20 mouse cellular contexts compared by ENCODE assay signal in the genomic region with DNA sequence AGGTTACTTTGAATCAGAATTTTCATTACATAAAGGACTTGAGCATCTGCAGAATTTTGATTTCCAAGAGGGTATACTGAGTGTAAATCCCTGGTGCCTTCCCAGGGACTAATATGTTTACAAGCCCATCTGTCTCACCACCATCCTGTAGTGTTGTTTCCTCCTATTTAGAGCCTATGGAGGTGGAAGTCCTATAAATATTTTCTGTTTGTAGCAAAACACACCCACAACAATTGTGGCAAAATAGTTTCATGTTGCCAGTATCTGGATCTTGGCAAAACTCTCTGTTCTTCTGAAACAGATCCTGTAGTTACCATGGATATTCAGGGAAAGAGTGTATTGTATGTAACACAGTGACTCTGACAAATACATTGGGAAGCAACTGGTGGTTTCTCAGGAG.
DNase-seq lines count a peak whose midpoint lies in the region; ATAC-seq lines count a peak whose summit lies in the region.
"Had no signal": no experiment of that assay in that cellular context is flagged by ENCODE, and none has a peak within 500 bp of the region (broad histone marks: within the 10 kb centered on the region; RNA-seq: fewer than 3 reads in every experiment).

No protein-coding gene starts in this region.

- no peak for DNase-seq in frontal cortex, postnatal 25 days (ENCODE audit: low spot score in 2 of 2)
- peak; percentile 2 for DNase-seq in left cerebral cortex, adult 11 months (ENCODE audit: low spot score)
- DNase-seq in left cerebral cortex, postnatal 4 days: no peak
- peak; percentile 10 for DNase-seq in right cerebral cortex, adult 18-20 months
- DNase-seq in right cerebral cortex, postnatal 14 days: no peak
- DNase-seq in layer of hippocampus, adult 9-11 months: peak; percentile 51
- DNase-seq: adrenal gland, adult 8-10 months; adrenal gland, postnatal 36 days; B cell, adult 2 months; cerebellum, adult 11 months; cerebellum, adult 9-10 months; cerebellum, postnatal 25 days; gastrocnemius, postnatal 10 days; heart, adult 18-20 months; heart, postnatal 10 days; heart, postnatal 4 days had no signal

- intact Hi-C loops in left cerebral cortex, postnatal 4 days (cut with DNase I): no loop called here

- ATAC-seq in frontal cortex, adult (ENCODE audit: low TSS enrichment): peak; percentile 87
- no peak for ATAC-seq in megakaryocyte, adult 5-6 weeks (ENCODE audit: poor library complexity, severe bottlenecking)
- ATAC-seq: CD4-positive, CD25-positive, alpha-beta regulatory T cell, adult 4 months; forebrain, embryonic 16.5 days had no signal

Comparison
In these comparisons a context has a peak if more than half of its experiments do, and no peak if none do; other contexts are left out.
1. DNase-seq: peak in left cerebral cortex, adult 11 months (single experiment), right cerebral cortex, adult 18-20 months (single experiment) and layer of hippocampus, adult 9-11 months (single experiment); none in frontal cortex, postnatal 25 days (0 of 2), left cerebral cortex, postnatal 4 days (single experiment) and right cerebral cortex, postnatal 14 days (single experiment).